Mouse (Mus musculus): ENCODE measurements around the gene Olfr288. TPM values are rescaled to one million over a fixed set of nuclear protein-coding genes. Genes with fewer than 3 reads are reported as not detected.

The Olfr288 gene
- not detected for polyA plus RNA-seq (2015; fragmentation: Illumina TruSeq; extraction: RNeasy Lipid Tissue Mini Kit (QIAGEN cat#74804); ENCODE audit: low read depth, low replicate concordance)

GRCm38 (mm10) chr15:98195442-98195841, at the start of gene Olfr288:
Gene Olfr288, minus strand, starts transcription at chr15:98195542.

GRCm38 (mm10) chr15:98234350-98234749, 39.0 kb upstream of the Olfr288 start, which contains the start of gene Olfr286:
Gene Olfr286, minus strand, starts transcription at chr15:98234450.

GRCm38 (mm10) chr15:98220877-98221276, 25.5 kb upstream of the Olfr288 start, which contains the start of the genes Gm44579 and Olfr287:
Gene Gm44579, minus strand, starts transcription at chr15:98220977.
Gene Olfr287, minus strand, starts transcription at chr15:98221056.

GRCm38 (mm10) chr15:98166963-98167644, 28.2 kb downstream of the Olfr288 start, which contains the start of gene Ccdc184:
Gene Ccdc184, plus strand, starts transcription at chr15:98167158.

GRCm38 (mm10) chr15:98165525-98165924, 29.8 kb downstream of the Olfr288 start, which contains the start of gene Asb8:
Gene Asb8, minus strand, starts transcription at chr15:98165625.

Other genes with a start within 250 kb of the Olfr288 start
- gene Tmem106c, start 231.3 kb downstream of the Olfr288 start, polyA plus RNA-seq (2015; fragmentation: Illumina TruSeq; extraction: RNeasy Lipid Tissue Mini Kit (QIAGEN cat#74804); ENCODE audit: low read depth, low replicate concordance): 48.7 TPM
- gene Col2a1, start 190.8 kb downstream of the Olfr288 start, polyA plus RNA-seq (2015; fragmentation: Illumina TruSeq; extraction: RNeasy Lipid Tissue Mini Kit (QIAGEN cat#74804); ENCODE audit: low read depth, low replicate concordance): 0.76 TPM
- gene Pfkm, start 103.0 kb downstream of the Olfr288 start, polyA plus RNA-seq (2015; fragmentation: Illumina TruSeq; extraction: RNeasy Lipid Tissue Mini Kit (QIAGEN cat#74804); ENCODE audit: low read depth, low replicate concordance): 317 TPM
- gene Senp1, start 101.8 kb downstream of the Olfr288 start, polyA plus RNA-seq (2015; fragmentation: Illumina TruSeq; extraction: RNeasy Lipid Tissue Mini Kit (QIAGEN cat#74804); ENCODE audit: low read depth, low replicate concordance): 8.4 TPM
- 54.3 TPM for gene Asb8, start 29.9 kb downstream of the Olfr288 start, polyA plus RNA-seq (2015; fragmentation: Illumina TruSeq; extraction: RNeasy Lipid Tissue Mini Kit (QIAGEN cat#74804); ENCODE audit: low read depth, low replicate concordance)
- gene Ccdc184, start 28.4 kb downstream of the Olfr288 start, polyA plus RNA-seq (2015; fragmentation: Illumina TruSeq; extraction: RNeasy Lipid Tissue Mini Kit (QIAGEN cat#74804); ENCODE audit: low read depth, low replicate concordance): 23.8 TPM
- gene Gm44579, start 25.4 kb upstream of the Olfr288 start, polyA plus RNA-seq (2015; fragmentation: Illumina TruSeq; extraction: RNeasy Lipid Tissue Mini Kit (QIAGEN cat#74804); ENCODE audit: low read depth, low replicate concordance): not detected
- 13.2 TPM for gene Olfr287, start 25.5 kb upstream of the Olfr288 start, polyA plus RNA-seq (2015; fragmentation: Illumina TruSeq; extraction: RNeasy Lipid Tissue Mini Kit (QIAGEN cat#74804); ENCODE audit: low read depth, low replicate concordance)
- not detected for gene Olfr286, start 38.9 kb upstream of the Olfr288 start, polyA plus RNA-seq (2015; fragmentation: Illumina TruSeq; extraction: RNeasy Lipid Tissue Mini Kit (QIAGEN cat#74804); ENCODE audit: low read depth, low replicate concordance)
- not detected for gene H1fnt, start 61.8 kb upstream of the Olfr288 start, polyA plus RNA-seq (2015; fragmentation: Illumina TruSeq; extraction: RNeasy Lipid Tissue Mini Kit (QIAGEN cat#74804); ENCODE audit: low read depth, low replicate concordance)
- 7.7 TPM for gene Zfp641, start 100.6 kb upstream of the Olfr288 start, polyA plus RNA-seq (2015; fragmentation: Illumina TruSeq; extraction: RNeasy Lipid Tissue Mini Kit (QIAGEN cat#74804); ENCODE audit: low read depth, low replicate concordance)
- not detected for gene Olfr285, start 121.8 kb upstream of the Olfr288 start, polyA plus RNA-seq (2015; fragmentation: Illumina TruSeq; extraction: RNeasy Lipid Tissue Mini Kit (QIAGEN cat#74804); ENCODE audit: low read depth, low replicate concordance)
- gene Olfr284, start 145.4 kb upstream of the Olfr288 start, polyA plus RNA-seq (2015; fragmentation: Illumina TruSeq; extraction: RNeasy Lipid Tissue Mini Kit (QIAGEN cat#74804); ENCODE audit: low read depth, low replicate concordance): not detected
- gene Olfr283, start 185.4 kb upstream of the Olfr288 start, polyA plus RNA-seq (2015; fragmentation: Illumina TruSeq; extraction: RNeasy Lipid Tissue Mini Kit (QIAGEN cat#74804); ENCODE audit: low read depth, low replicate concordance): not detected
- gene Olfr282, start 235.7 kb upstream of the Olfr288 start, polyA plus RNA-seq (2015; fragmentation: Illumina TruSeq; extraction: RNeasy Lipid Tissue Mini Kit (QIAGEN cat#74804); ENCODE audit: low read depth, low replicate concordance): not detected

Measured in brain, adult 10 weeks (tissue).